Mouse (Mus musculus): ENCODE measurements around the gene Mcpt8.

DNA sequence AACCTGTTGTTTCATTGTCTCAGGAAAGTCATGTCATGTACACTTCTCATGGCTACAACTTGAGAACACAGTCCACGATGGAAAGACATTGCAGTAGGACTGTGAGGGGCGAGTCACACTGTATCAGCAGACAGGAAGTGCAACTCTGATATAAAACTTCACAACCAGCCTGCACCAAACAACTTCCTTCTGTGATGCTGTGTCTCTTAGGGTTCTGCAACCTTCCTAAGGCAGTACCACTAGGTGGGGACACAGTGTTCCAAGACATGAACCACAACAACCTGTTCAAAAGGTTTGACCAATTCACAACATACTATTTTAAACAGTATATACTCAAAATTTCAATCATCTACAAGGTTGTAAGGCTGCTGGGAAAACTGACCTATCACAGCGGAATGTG, 29.7 kb downstream of the Mcpt8 start:
- no peak for TF ChIP-seq POLR2A (IDR thresholded peaks at IDR 0.05; ENCODE audit: insufficient read depth, low read depth, low read length)
- TF ChIP-seq CTCF (IDR thresholded peaks at IDR 0.05), result no peak
- TF ChIP-seq EP300 (IDR thresholded peaks at IDR 0.05; ENCODE audit: insufficient read depth, low read depth, low read length), result no peak

Measured in heart, adult 2 months (tissue).